Mouse (Mus musculus) hindlimb bud, embryonic 11.5 days (tissue): ENCODE results near the gene Kdsr.

Experiments used
- DNase-seq: peaks from one replicate; pipeline ENCODE4 v3.0.0-alpha.2; 2012; ENCODE audit warnings: low read depth, low spot score; ENCODE audit errors: extremely low spot score

Gene Kdsr

DNA sequence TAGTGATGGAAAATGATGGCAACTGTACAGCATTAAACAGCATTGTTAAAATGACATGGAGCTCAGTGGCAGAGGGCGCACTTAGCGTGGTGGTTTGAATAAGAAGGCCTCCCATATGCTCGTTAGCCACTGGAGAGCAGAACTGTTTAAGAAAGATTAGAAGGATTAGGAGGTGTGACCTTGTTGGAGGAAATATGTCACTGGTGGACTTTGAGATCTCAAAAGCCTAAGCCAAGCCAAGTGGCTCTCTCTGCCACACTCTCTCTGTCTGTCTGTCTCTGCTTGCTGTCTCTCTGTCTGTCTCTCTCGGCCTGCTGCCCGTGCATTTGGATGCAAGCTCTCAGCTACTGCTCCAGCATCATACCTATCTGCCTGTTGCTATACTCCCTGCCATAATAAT, 63.1 kb downstream of the Kdsr start:
- DNase-seq = no peak

DNA sequence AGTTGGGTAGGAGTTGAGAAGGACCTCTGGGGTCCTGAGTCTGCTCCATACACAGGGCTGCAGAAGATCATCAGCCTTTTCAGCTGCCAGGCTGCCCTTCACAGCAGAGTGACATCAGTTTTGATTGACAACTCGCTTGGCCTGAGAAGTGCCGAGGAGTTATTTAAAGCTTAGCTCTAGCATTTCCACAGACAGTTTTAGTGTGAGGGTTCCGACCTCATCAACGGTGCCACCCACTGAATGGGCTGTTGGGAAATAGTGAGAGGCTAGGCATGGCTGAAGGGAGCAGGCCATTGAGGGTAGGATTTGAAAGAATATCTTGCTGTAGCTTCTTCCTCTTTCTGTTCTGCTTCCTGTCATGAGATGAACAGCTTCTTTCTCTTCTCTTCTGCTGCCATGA, 63.9 kb downstream of the Kdsr start:
- no peak for DNase-seq

DNA sequence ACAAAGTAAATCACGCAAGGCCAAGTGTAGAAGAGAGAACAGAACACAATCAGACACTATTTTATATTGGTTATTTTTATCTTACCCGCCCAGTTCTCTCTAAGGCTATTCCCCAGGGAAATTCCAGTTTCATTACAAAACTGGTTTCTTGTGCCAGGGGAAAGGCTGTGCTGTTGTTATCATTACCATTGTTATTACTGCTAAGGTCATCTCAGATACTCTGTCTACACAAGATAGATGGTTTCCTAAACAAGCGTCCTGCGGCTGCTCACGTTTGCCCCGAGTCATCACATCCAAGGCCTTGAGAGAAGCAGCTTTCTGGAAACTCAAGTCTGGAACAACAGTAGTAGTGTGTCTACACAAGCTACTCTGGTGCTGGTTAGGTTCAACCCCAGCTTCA, 65.2 kb downstream of the Kdsr start:
- DNase-seq = no peak

DNA sequence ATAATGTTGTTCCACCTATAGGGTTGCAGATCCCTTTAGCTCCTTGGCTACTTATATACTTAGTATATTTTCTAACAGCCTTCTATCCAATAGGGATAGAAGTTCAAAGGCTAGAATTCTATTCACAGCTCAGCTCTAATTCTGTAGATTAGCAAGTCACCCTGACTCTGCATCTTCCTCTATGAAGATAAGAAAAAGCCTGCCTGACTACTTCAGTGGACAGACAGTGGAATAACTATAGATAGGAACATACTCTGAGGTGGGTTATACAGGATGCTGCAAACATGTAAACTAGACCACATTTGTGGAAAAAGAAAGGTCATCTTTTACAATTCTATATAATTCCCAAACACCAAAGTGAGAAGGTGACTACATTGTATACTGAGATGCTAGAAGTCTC, 66.9 kb downstream of the Kdsr start:
- no peak for DNase-seq

DNA sequence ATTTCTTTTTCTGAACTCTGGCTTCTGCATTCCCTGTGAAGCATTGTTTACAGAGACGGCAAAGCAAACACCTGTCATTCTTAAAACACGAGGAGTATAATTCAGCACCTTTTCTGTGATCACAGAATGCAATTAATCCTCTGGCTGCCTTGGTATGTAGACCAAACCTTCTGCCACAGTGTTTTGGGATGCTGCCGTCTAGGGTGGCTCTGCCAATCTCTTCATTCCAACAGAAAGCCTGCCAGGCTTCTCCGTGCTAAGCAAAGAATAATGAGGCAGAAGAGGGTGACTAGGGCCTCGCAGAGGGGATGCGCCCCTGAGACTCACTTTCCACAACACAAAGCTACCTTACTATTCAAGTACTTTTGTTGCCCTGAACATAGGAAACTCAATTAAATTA, 68.6 kb downstream of the Kdsr start:
- no peak for DNase-seq

DNA sequence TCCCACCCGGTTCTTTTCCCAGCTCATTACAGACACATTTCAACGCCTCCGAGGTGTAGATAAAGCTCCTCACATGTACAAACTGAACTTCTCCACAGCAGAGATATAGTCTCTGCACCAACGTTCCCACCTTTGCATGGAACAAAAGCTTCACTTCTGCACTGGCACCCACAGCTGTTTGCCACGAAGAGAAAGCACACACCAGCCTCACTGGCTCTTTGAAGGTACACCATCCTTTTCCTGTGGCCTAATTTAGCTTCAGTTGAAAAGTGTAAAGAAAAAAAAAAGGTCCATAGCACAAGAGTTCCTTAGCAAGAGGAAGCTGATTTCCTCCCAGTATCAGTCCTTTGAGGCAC, 71.4 kb downstream of the Kdsr start:
- DNase-seq = no peak

DNA sequence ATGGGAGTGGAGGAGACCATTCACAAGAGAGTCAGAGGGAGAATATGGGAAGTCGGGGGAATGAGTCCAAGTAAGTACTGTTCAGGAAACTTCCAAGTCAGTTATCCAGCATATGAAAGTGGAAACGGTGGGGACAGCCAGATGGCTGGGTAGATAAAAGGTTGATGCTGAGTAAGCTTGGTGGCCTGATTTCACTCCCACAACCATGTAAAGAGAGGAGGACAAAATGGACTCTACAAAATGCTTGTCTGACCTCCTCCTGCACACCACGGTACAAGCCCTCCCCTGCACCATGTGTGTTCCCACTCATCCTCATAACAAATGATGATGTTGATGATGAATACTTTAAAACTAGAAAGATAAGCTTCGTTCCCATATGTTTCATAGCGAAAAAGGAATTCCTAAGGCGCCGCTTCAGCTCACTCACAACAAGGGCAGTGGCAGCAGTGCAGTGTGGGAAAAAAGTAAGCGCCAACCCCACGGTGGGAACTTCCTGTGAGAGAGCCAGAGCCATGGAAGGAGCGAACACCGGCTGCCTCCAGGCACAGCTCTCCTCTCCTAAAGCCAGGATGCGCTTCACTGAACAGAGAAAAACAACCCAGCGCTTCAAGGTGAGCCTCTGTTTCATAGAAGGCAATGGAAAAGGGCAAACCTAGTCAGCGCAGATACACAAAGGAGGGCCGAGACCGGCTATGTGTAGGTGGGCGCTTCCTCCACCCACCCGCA, 71.9 kb downstream of the Kdsr start:
- no peak for DNase-seq

DNA sequence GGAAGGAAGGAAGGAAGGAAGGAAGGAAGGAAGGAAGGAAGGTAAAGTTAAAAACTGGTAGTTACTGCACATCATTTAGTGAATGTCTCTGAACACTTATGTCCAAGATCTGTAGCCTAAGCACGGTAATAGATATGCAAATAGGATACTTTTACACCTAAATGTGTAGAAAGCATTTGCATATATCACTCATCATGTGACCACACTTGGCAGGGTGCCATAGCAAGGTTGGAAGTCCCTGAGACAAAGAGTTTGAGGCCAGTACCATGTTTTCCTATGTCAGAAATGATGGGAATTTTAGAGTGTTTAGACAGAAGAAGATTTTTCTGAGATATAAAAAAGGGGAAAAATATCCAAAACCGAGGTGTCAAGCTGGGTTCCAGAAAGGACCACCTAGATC, 73.8 kb downstream of the Kdsr start:
- DNase-seq = no peak

DNA sequence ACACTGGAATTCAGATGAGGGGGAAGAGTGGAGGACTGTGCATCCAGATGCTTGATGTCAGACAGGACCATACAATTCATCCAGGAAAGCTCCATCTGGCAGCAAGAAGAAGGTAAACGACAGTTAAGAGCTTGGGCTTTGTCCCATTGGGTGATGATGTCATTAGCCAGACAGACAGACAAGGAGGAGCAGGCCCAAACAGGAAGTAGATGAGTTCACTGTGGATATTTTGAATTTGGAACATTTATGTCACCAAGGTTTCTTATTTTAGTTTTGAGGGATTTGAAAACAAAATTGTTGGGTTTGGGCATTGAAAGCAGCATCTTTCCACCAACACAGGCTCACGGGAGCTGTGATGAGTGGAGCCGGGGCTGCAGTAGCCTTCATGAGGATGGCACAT, 75.0 kb downstream of the Kdsr start:
- no peak for DNase-seq

DNA sequence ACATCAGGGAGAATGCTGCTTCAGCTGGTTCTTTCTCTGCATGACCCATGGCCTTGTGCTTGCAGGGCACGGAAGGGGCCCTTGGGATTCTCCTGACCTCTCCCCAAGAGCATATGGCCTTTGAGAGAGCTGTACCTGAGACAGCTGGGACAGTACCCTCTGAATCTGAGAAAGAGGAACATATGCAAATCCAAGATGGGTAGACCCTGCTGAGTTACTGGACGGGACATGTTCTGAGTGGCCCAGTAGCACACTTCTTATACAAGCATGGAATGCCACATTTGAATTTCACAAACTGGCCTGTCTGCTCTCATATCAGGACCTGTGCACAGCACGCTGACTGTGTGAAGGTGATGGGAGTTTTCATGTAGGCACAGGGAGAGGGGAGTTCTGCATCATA, 76.7 kb downstream of the Kdsr start:
- DNase-seq = no peak

DNA sequence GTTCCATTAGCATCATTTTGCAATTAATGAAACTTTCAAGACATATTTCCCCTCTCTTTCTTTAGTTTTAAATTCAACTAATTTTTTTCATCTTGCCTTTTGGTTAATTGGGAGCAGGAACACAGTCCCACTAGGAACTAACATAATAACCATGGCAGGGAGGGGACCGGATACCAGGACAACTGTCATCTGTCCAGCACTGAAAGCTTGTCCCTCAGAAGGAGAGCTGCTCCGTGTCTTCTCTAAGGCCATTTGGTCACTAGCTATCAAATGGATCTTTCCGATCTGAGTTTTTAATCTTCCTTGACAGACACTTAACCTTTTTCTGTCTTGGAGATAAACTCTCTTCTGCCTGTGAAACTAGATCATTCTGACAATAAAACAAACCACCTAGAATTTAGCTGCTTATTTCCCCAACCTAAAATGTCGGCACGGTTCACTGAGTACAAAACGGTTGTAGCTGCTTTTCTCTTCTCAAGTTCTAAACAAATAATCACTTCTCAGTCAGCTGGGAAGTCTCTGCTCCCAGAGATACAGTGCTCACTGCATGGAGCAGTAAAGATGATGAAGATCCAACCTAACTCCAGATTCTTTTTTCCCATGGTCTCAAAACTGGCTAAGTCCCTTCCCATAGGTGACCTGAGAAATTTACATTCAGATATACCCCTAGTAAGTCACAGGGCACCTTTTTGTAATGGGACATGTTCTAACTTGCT, 79.6 kb downstream of the Kdsr start:
- no peak for DNase-seq

DNA sequence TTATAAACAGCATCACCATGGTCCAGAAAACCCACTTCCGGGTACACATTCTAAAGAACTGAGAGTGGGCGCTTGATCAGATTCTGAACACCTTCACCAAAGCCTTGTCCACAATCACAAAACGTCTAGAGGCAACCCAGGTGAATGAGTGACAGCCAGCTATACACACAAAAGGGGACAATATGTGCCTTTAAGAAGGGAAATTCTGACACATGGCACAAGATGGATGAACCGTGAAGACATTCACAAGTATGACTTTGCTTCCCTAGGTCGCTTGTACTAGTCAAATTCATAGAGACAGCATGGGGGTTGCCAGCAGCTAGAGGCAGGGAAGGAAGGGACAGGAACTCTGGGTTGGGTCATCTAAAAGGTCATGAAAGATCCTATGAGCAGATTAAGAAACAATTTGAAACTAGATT, 81.5 kb downstream of the Kdsr start:
- no peak for DNase-seq
